In genomic region chr10:86388803-86389202, GRCm38 (mm10) we compare ENCODE assay signal across 15 mouse cellular contexts.
DNase-seq lines count a peak whose midpoint lies in the region; ATAC-seq and TF ChIP-seq lines count a peak whose summit lies in the region.
"Had no signal": no experiment of that assay in that cellular context is flagged by ENCODE, and none has a peak within 500 bp of the region (broad histone marks: within the 10 kb centered on the region; RNA-seq: fewer than 3 reads in every experiment).

No protein-coding gene starts in this region.

- 38% methylated on average over 6 of the region's 6 CpGs for WGBS in cerebellum, adult 2 months
- 86% methylated on average over 6 of the region's 6 CpGs for WGBS in kidney, embryonic 15.5 days

- no peak overlapping the region for H3K9ac ChIP-seq in kidney, embryonic 15.5 days
- H3K9ac ChIP-seq: heart, embryonic 15.5 days; hindbrain, embryonic 13.5 days; liver, embryonic 12.5 days; midbrain, embryonic 12.5 days had no signal

- TF ChIP-seq POLR2A in cerebellum, adult 2 months (IDR thresholded peaks at IDR 0.05; ENCODE audit: borderline replicate concordance, insufficient read depth, low read length): no peak

- no peak for TF ChIP-seq CTCF in cerebellum, adult 2 months (IDR thresholded peaks at IDR 0.05; ENCODE audit: borderline replicate concordance, insufficient read depth, low read depth, low read length)

- no peaks in the 10 kb centered on the region for H3K27me3 ChIP-seq in cerebellum, adult 2 months (ENCODE audit: control insufficient read depth, insufficient read depth, low read length)
- H3K27me3 ChIP-seq in kidney, embryonic 15.5 days: no peaks in the 10 kb centered on the region
- H3K27me3 ChIP-seq: heart, embryonic 15.5 days; hindbrain, embryonic 13.5 days; liver, embryonic 12.5 days; midbrain, embryonic 12.5 days had no signal

- H3K9me3 ChIP-seq in kidney, embryonic 15.5 days (replicated peaks): no peaks in the 10 kb centered on the region
- H3K9me3 ChIP-seq: heart, embryonic 15.5 days; hindbrain, embryonic 13.5 days; liver, embryonic 12.5 days; midbrain, embryonic 12.5 days had no signal

- H3K4me3 ChIP-seq in cerebellum, adult 2 months (replicated peaks; ENCODE audit: insufficient read depth, low read depth, low read length): no peak overlapping the region
- H3K4me3 ChIP-seq in kidney, embryonic 15.5 days (replicated peaks): no peak overlapping the region
- H3K4me3 ChIP-seq: heart, embryonic 15.5 days; hindbrain, embryonic 13.5 days; liver, embryonic 12.5 days; midbrain, embryonic 12.5 days had no signal

- H3K27ac ChIP-seq in cerebellum, adult 2 months (ENCODE audit: insufficient read depth, low read length): no peak overlapping the region
- H3K27ac ChIP-seq in kidney, embryonic 15.5 days: no peak overlapping the region
- H3K27ac ChIP-seq: heart, embryonic 15.5 days; hindbrain, embryonic 13.5 days; liver, embryonic 12.5 days; midbrain, embryonic 12.5 days had no signal

- H3K4me1 ChIP-seq in cerebellum, adult 2 months (ENCODE audit: control insufficient read depth, insufficient read depth, low read length): peaks cover 15% of the 10 kb centered on the region
- H3K4me1 ChIP-seq in kidney, embryonic 15.5 days: peaks cover 22% of the 10 kb centered on the region

- H3K36me3 ChIP-seq in kidney, embryonic 15.5 days: no peaks in the 10 kb centered on the region
- H3K36me3 ChIP-seq: heart, embryonic 15.5 days; hindbrain, embryonic 13.5 days; liver, embryonic 12.5 days; midbrain, embryonic 12.5 days had no signal

- peak; percentile 28 to 29 for DNase-seq in cerebellum, adult 2 months
- no peak for DNase-seq in cerebellum, adult 8-10 months
- DNase-seq in layer of hippocampus, adult 8-10 months (ENCODE audit: low spot score in 2 of 2): peak; percentile 38 to 52
- no peak for DNase-seq in layer of hippocampus, adult 9-10 months (ENCODE audit: low spot score)
- DNase-seq in left cerebral cortex, adult 8-10 months (ENCODE audit: low spot score in 2 of 2): peak; percentile 15 to 62
- DNase-seq in telencephalon, adult 2 months (ENCODE audit: low read depth, low spot score): peak; percentile 84
- no peak for DNase-seq in adrenal gland, postnatal 4 days (ENCODE audit: low spot score in 2 of 2)
- DNase-seq: gastrocnemius, postnatal 14 days; kidney, adult 8-10 months; thymus, adult 2 months had no signal

- ATAC-seq in kidney, embryonic 15.5 days (replicated peaks; ENCODE audit: low FRiP score): no peak
- ATAC-seq: liver, embryonic 12.5 days had no signal

- H3K4me2 ChIP-seq in kidney, embryonic 15.5 days: no peak overlapping the region
- H3K4me2 ChIP-seq: heart, embryonic 15.5 days; hindbrain, embryonic 13.5 days; liver, embryonic 12.5 days; midbrain, embryonic 12.5 days had no signal

Comparison
In these comparisons a context has a peak if more than half of its experiments do, and no peak if none do; other contexts are left out.
1. DNase-seq: peak in cerebellum, adult 2 months (2 of 2), layer of hippocampus, adult 8-10 months (2 of 2), left cerebral cortex, adult 8-10 months (2 of 2) and telencephalon, adult 2 months (single experiment); none in cerebellum, adult 8-10 months (single experiment), layer of hippocampus, adult 9-10 months (single experiment) and adrenal gland, postnatal 4 days (0 of 2).